ENCODE assay signal across 18 mouse cellular contexts in the genomic region with DNA sequence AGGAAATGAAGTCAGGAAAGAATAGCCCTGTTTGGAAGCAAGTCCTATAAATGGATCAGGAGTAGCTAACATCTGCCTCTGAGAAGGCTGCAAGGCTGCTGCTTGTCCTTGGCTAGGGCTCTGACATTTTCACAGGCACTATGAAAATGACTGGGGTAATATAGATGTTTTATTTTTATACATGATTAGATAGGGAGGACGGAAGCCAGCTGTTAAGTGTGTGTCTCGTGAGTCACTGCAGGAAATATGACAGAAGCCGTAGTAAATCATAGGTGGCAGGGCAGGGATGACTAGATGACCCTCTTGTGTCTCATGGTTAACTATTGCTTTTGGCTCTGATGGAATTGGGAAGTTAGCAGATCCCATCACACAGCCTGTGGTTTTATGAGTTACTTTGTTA. TPM values are rescaled to one million over a fixed set of nuclear protein-coding genes. Genes with fewer than 3 reads are reported as not detected.
DNase-seq lines count a peak whose midpoint lies in the region; ATAC-seq lines count a peak whose summit lies in the region.
"Had no signal": no experiment of that assay in that cellular context is flagged by ENCODE, and none has a peak within 500 bp of the region (broad histone marks: within the 10 kb centered on the region; RNA-seq: fewer than 3 reads in every experiment).

No protein-coding gene starts in this region.

- H3K27ac ChIP-seq in kidney, embryonic 15.5 days, result peak overlapping the region; percentile 67
- H3K27ac ChIP-seq in midbrain, embryonic 11.5 days (ENCODE audit: low read depth, low read length), result no peak overlapping the region
- H3K27ac ChIP-seq: embryonic facial prominence, embryonic 15.5 days; hindbrain, embryonic 13.5 days; macrophage; neural tube, embryonic 15.5 days had no signal

- H3K9ac ChIP-seq in kidney, embryonic 15.5 days, result no peak overlapping the region
- H3K9ac ChIP-seq in midbrain, embryonic 11.5 days (ENCODE audit: low read length), result no peak overlapping the region
- H3K9ac ChIP-seq: embryonic facial prominence, embryonic 15.5 days; forebrain, postnatal 0 days; hindbrain, embryonic 13.5 days; neural tube, embryonic 15.5 days had no signal

- DNase-seq in adrenal gland, adult 2 months, result peak; percentile 61
- no peak for DNase-seq in adrenal gland, adult 18-20 months (ENCODE audit: low spot score in 2 of 2)
- no peak for DNase-seq in kidney, adult 8-10 months
- peak; percentile 41 for DNase-seq in adrenal gland, postnatal 14 days
- peak; percentile 22 to 36 for DNase-seq in kidney, postnatal 4 days
- no peak for DNase-seq in cerebellum, adult 11-12 months
- no peak for DNase-seq in midbrain, embryonic 11.5 days (ENCODE audit: low spot score, missing footprints)
- DNase-seq: B cell, adult 2 months; cerebellum, adult 9-11 months; forebrain, postnatal 0 days; heart, adult 11 months; left cerebral cortex, postnatal 4 days had no signal

- H3K36me3 ChIP-seq in kidney, embryonic 15.5 days, result no peaks in the 10 kb centered on the region
- no peaks in the 10 kb centered on the region for H3K36me3 ChIP-seq in midbrain, embryonic 11.5 days (ENCODE audit: control insufficient read depth, insufficient read depth, low read length)
- H3K36me3 ChIP-seq: embryonic facial prominence, embryonic 15.5 days; hindbrain, embryonic 13.5 days; neural tube, embryonic 15.5 days had no signal

- H3K9me3 ChIP-seq in kidney, embryonic 15.5 days (replicated peaks), result no peaks in the 10 kb centered on the region
- no peaks in the 10 kb centered on the region for H3K9me3 ChIP-seq in midbrain, embryonic 11.5 days (ENCODE audit: control insufficient read depth, low read length)
- H3K9me3 ChIP-seq: embryonic facial prominence, embryonic 15.5 days; hindbrain, embryonic 13.5 days; neural tube, embryonic 15.5 days had no signal

- H3K4me1 ChIP-seq in kidney, embryonic 15.5 days, result no peaks in the 10 kb centered on the region; the same call in 1 of the 2 replicates
- no peaks in the 10 kb centered on the region; the same call in none of the 2 replicates for H3K4me1 ChIP-seq in midbrain, embryonic 11.5 days (ENCODE audit: control insufficient read depth, insufficient read depth, low read length)
- H3K4me1 ChIP-seq: embryonic facial prominence, embryonic 15.5 days; neural tube, embryonic 15.5 days had no signal

- no peak overlapping the region for H3K4me3 ChIP-seq in kidney, embryonic 15.5 days (replicated peaks)
- H3K4me3 ChIP-seq in midbrain, embryonic 11.5 days (ENCODE audit: low read depth, low read length), result no peak overlapping the region
- H3K4me3 ChIP-seq: embryonic facial prominence, embryonic 15.5 days; hindbrain, embryonic 13.5 days; neural tube, embryonic 15.5 days had no signal

- 36% methylated on average over 3 of the region's 3 CpGs for WGBS in kidney, embryonic 15.5 days
- WGBS in midbrain, embryonic 11.5 days, result 87% methylated on average over 3 of the region's 3 CpGs

- H3K27me3 ChIP-seq in kidney, embryonic 15.5 days, result no peaks in the 10 kb centered on the region
- H3K27me3 ChIP-seq in midbrain, embryonic 11.5 days (ENCODE audit: control insufficient read depth, insufficient read depth, low read length), result no peaks in the 10 kb centered on the region
- H3K27me3 ChIP-seq: embryonic facial prominence, embryonic 15.5 days; hindbrain, embryonic 13.5 days; neural tube, embryonic 15.5 days had no signal

- ATAC-seq in kidney, embryonic 15.5 days (replicated peaks; ENCODE audit: low FRiP score), result peak; percentile 85
- no peak for ATAC-seq in midbrain, embryonic 11.5 days (ENCODE audit: low FRiP score)
- ATAC-seq: forebrain, postnatal 0 days; midbrain, embryonic 16.5 days had no signal

- no peak overlapping the region for H3K4me2 ChIP-seq in kidney, embryonic 15.5 days
- no peak overlapping the region for H3K4me2 ChIP-seq in midbrain, embryonic 11.5 days
- H3K4me2 ChIP-seq: embryonic facial prominence, embryonic 15.5 days; hindbrain, embryonic 13.5 days; neural tube, embryonic 15.5 days had no signal

RNA-seq across cellular contexts. Expression of gene Nubpl, which starts 28.9 kb away (rescaled TPM):
- total RNA-seq in adrenal gland, adult 2 months (2021), result 10 to 100 TPM in 1 of 2 experiments, 1 to 10 TPM in 1; 9.5 to 10.5 TPM
- 3.7 and 4.8 TPM in 2 replicates for polyA plus RNA-seq in adrenal gland, adult 2 months (2012; rRNA removed)
- 10 to 100 TPM; 10.5 to 12.1 TPM for total RNA-seq in adrenal gland, adult 18-20 months (2021)
- 14.6 and 15.7 TPM in 2 replicates for polyA plus RNA-seq in kidney, embryonic 15.5 days (2015; fragmentation: Nextera tagmentation; extraction: Ambion mirVana)
- total RNA-seq in adrenal gland, postnatal 14 days (2021), result 12.8 and 14.7 TPM in 2 replicates
- polyA plus RNA-seq in midbrain, embryonic 11.5 days (2014; fragmentation: Nextera tagmentation; extraction: Ambion mirVana), result 12.6 and 14.2 TPM in 2 replicates

Comparison
In these comparisons a context has a peak if more than half of its experiments do, and no peak if none do; other contexts are left out.
1. DNase-seq: peak in adrenal gland, adult 2 months (single experiment), adrenal gland, postnatal 14 days (single experiment) and kidney, postnatal 4 days (2 of 2); none in adrenal gland, adult 18-20 months (0 of 2), kidney, adult 8-10 months (0 of 2), cerebellum, adult 11-12 months (single experiment) and midbrain, embryonic 11.5 days (single experiment).